Mouse (Mus musculus): Measurements from ENCODE around the gene Slc22a22. TPM values are rescaled to one million over a fixed set of nuclear protein-coding genes. Genes with fewer than 3 reads are reported as not detected.
A peak's percentile ranks its signal among the peaks of the same experiment; 100 is the strongest.

The Slc22a22 gene
- polyA plus RNA-seq, 1 experiment from 2014 or later = not detected

- Histone ChIP-seq H3K27ac (ENCODE audit: low read depth, low read length) (no peak overlapping the region), H3K4me1 (replicated peaks; ENCODE audit: control insufficient read depth, insufficient read depth, low read length) (no peaks in the 10 kb centered on the region), H3K27me3 (replicated peaks; ENCODE audit: control insufficient read depth, insufficient read depth, low read length) (no peaks in the 10 kb centered on the region), H3K4me2 (replicated peaks; ENCODE audit: low read depth) (no peak overlapping the region), H3K4me3 (ENCODE audit: low read depth, low read length) (no peak overlapping the region), H3K36me3 (ENCODE audit: control insufficient read depth, insufficient read depth) (no peaks in the 10 kb centered on the region), H3K9ac (ENCODE audit: low read depth, low read length) (no peak overlapping the region), H3K9me3 (ENCODE audit: control insufficient read depth) (no peaks in the 10 kb centered on the region)
- TF ChIP-seq CTCF (IDR thresholded peaks at IDR 0.05; ENCODE audit: low read depth) = no peak
- no peak for ATAC-seq
- WGBS = 82% methylated on average over 6 of the region's 6 CpGs
Measured at GRCm38 (mm10) chr15:57465061-57465460, 12.4 kb downstream of the Slc22a22 start.

GRCm38 (mm10) chr15:57464066-57464465 is 13.4 kb downstream of the Slc22a22 start:
- Histone ChIP-seq H3K9me3 (ENCODE audit: control insufficient read depth) (no peaks in the 10 kb centered on the region), H3K4me2 (replicated peaks; ENCODE audit: low read depth) (no peak overlapping the region), H3K27ac (ENCODE audit: low read depth, low read length) (no peak overlapping the region), H3K27me3 (replicated peaks; ENCODE audit: control insufficient read depth, insufficient read depth, low read length) (no peaks in the 10 kb centered on the region), H3K36me3 (ENCODE audit: control insufficient read depth, insufficient read depth) (no peaks in the 10 kb centered on the region), H3K4me1 (replicated peaks; ENCODE audit: control insufficient read depth, insufficient read depth, low read length) (no peaks in the 10 kb centered on the region), H3K9ac (ENCODE audit: low read depth, low read length) (no peak overlapping the region), H3K4me3 (ENCODE audit: low read depth, low read length) (no peak overlapping the region)
- 73% methylated on average over 11 of the region's 11 CpGs for WGBS
- no peak for TF ChIP-seq CTCF (IDR thresholded peaks at IDR 0.05; ENCODE audit: low read depth)
- ATAC-seq = no peak

DNA sequence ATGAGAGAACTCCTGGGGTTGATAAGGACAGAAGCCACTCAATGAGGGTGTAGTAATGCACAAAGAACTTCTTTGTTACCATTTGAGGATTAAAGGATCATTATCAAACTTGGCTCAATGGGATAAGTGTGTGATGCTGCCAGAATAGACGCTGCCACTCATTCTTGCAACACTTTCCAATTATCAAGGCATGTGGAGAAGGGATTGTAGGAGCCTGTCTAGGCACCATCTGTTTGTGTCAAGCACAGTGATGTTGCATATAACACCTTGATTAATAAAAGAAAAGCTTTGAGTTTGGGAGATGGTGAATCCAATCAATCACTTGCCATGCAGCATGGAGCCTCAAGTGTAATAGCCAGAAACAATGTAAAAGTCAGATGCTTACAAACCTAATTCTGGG is 16.1 kb downstream of the Slc22a22 start:
- Histone ChIP-seq H3K27me3 (replicated peaks; ENCODE audit: control insufficient read depth, insufficient read depth, low read length) (no peaks in the 10 kb centered on the region), H3K9me3 (ENCODE audit: control insufficient read depth) (no peaks in the 10 kb centered on the region), H3K4me1 (replicated peaks; ENCODE audit: control insufficient read depth, insufficient read depth, low read length) (no peaks in the 10 kb centered on the region), H3K9ac (ENCODE audit: low read depth, low read length) (no peak overlapping the region), H3K4me2 (replicated peaks; ENCODE audit: low read depth) (no peak overlapping the region), H3K36me3 (ENCODE audit: control insufficient read depth, insufficient read depth) (no peaks in the 10 kb centered on the region), H3K27ac (ENCODE audit: low read depth, low read length) (no peak overlapping the region), H3K4me3 (ENCODE audit: low read depth, low read length) (no peak overlapping the region)
- no peak for TF ChIP-seq CTCF (IDR thresholded peaks at IDR 0.05; ENCODE audit: low read depth)
- ATAC-seq = no peak
- 68% methylated on average over 1 of the region's 1 CpGs for WGBS

DNA sequence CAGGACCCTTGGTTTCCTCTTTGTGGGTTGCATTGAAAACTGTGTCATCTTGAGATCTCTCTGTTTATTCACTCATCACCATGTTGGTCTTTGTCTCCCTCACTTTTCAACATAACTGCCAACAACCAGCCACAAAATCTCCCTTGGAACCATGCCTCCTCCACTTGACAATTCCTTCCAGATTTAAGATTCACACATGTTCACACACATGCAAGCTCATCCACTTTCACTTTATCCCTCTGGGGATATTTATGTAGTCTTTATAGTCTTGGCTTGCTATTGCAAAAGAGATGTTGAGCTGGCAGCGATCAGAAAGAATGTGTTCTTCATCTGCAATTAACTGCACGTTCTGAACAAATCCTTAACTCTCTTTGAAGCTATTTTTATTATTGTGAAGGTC is 20.1 kb downstream of the Slc22a22 start:
- no peak for ATAC-seq
- Histone ChIP-seq H3K4me2 (replicated peaks; ENCODE audit: low read depth) (no peak overlapping the region), H3K4me1 (replicated peaks; ENCODE audit: control insufficient read depth, insufficient read depth, low read length) (no peaks in the 10 kb centered on the region), H3K9ac (ENCODE audit: low read depth, low read length) (no peak overlapping the region), H3K36me3 (ENCODE audit: control insufficient read depth, insufficient read depth) (no peaks in the 10 kb centered on the region), H3K27me3 (replicated peaks; ENCODE audit: control insufficient read depth, insufficient read depth, low read length) (no peaks in the 10 kb centered on the region), H3K9me3 (ENCODE audit: control insufficient read depth) (no peaks in the 10 kb centered on the region), H3K27ac (ENCODE audit: low read depth, low read length) (no peak overlapping the region), H3K4me3 (ENCODE audit: low read depth, low read length) (no peak overlapping the region)
- whole genome bisulfite sequencing = 54% methylated on average over 2 of the region's 2 CpGs
- TF ChIP-seq CTCF (IDR thresholded peaks at IDR 0.05; ENCODE audit: low read depth) = no peak

DNA sequence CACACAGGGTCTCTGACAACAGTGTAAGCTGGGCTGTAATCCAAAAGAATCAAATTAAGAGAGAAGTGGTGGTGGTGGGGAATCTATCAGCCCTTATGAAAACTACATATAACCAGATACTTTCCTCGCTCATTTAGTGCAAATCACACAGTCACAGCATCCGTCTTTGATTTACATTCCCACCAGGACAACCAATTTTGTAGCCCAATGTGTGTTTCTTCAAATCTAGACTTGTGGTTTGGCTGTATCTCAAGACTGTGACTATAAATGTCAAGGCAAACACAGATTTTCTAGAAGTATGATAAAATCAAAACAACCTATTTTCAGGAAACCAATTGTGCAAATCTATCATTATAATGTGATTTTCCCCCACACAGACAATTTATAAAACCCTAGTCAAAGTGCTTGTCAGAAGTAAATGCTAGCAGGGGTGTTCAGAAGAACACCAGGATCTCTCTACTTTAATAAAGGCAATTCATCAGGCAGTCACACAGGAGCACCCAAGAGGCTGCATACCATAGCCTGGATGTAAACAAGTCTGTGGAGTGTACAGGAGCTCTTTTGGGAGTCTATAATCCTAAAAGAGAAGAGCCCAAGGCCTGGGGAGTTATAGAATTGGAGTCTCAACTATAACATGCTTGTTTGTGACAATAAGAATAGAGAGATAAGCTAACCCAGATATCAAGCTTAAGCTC is 42.6 kb downstream of the Slc22a22 start:
- no peak overlapping the region for H3K4me2 ChIP-seq (replicated peaks; ENCODE audit: low read depth)
- 62% methylated on average over 2 of the region's 2 CpGs for WGBS
- no peaks in the 10 kb centered on the region for H3K27me3 ChIP-seq (replicated peaks; ENCODE audit: control insufficient read depth, insufficient read depth, low read length)
- H3K9me3 ChIP-seq (ENCODE audit: control insufficient read depth) = no peaks in the 10 kb centered on the region
- no peak for ATAC-seq
- no peaks in the 10 kb centered on the region for H3K36me3 ChIP-seq (ENCODE audit: control insufficient read depth, insufficient read depth)
- no peak overlapping the region for H3K4me3 ChIP-seq (ENCODE audit: low read depth, low read length)
- no peak overlapping the region for H3K9ac ChIP-seq (ENCODE audit: low read depth, low read length)
- TF ChIP-seq CTCF (IDR thresholded peaks at IDR 0.05; ENCODE audit: low read depth) = no peak
- no peak overlapping the region for H3K27ac ChIP-seq (ENCODE audit: low read depth, low read length)
- H3K4me1 ChIP-seq (replicated peaks; ENCODE audit: control insufficient read depth, insufficient read depth, low read length) = no peaks in the 10 kb centered on the region

GRCm38 (mm10) chr15:57408498-57408897 is 68.9 kb downstream of the Slc22a22 start:
- ATAC-seq = no peak
- H3K4me1 ChIP-seq (replicated peaks; ENCODE audit: control insufficient read depth, insufficient read depth, low read length) = no peaks in the 10 kb centered on the region
- H3K36me3 ChIP-seq (ENCODE audit: control insufficient read depth, insufficient read depth) = no peaks in the 10 kb centered on the region
- no peak overlapping the region for H3K27ac ChIP-seq (ENCODE audit: low read depth, low read length)
- H3K4me2 ChIP-seq (replicated peaks; ENCODE audit: low read depth) = no peak overlapping the region
- peak; percentile 65 for TF ChIP-seq CTCF (IDR thresholded peaks at IDR 0.05; ENCODE audit: low read depth)
- no peaks in the 10 kb centered on the region for H3K9me3 ChIP-seq (ENCODE audit: control insufficient read depth)
- H3K27me3 ChIP-seq (replicated peaks; ENCODE audit: control insufficient read depth, insufficient read depth, low read length) = no peaks in the 10 kb centered on the region
- H3K9ac ChIP-seq (ENCODE audit: low read depth, low read length) = no peak overlapping the region
- H3K4me3 ChIP-seq (ENCODE audit: low read depth, low read length) = no peak overlapping the region
- WGBS = 51% methylated on average over 2 of the region's 2 CpGs
